Mouse (Mus musculus) ovary, postnatal 14 days (tissue): ENCODE results near the gene Mapt.

Source experiments
- DNase-seq: peaks from one replicate; pipeline ENCODE4 v3.0.0; 2022; ENCODE audit warnings: low spot score

Mapt gene

GRCm38 (mm10) chr11:104316685-104317400 lies 85.7 kb downstream of the Mapt start:
- DNase-seq = no peak

- DNase-seq = no peak
Measured at GRCm38 (mm10) chr11:104317631-104318030, 86.4 kb downstream of the Mapt start.

GRCm38 (mm10) chr11:104318940-104319781 lies 88.0 kb downstream of the Mapt start:
- no peak for DNase-seq

- no peak for DNase-seq
Measured at GRCm38 (mm10) chr11:104320511-104320910, 89.3 kb downstream of the Mapt start.

GRCm38 (mm10) chr11:104322142-104322541 lies 91.0 kb downstream of the Mapt start:
- DNase-seq = no peak

- DNase-seq = no peak
Measured at GRCm38 (mm10) chr11:104327462-104327861, 96.3 kb downstream of the Mapt start.

- no peak for DNase-seq
Measured at GRCm38 (mm10) chr11:104327946-104328345, 96.8 kb downstream of the Mapt start.

GRCm38 (mm10) chr11:104329185-104329926 lies 98.2 kb downstream of the Mapt start:
- no peak for DNase-seq

GRCm38 (mm10) chr11:104330151-104330550 lies 99.0 kb downstream of the Mapt start:
- no peak for DNase-seq

- no peak for DNase-seq
Measured at GRCm38 (mm10) chr11:104331208-104331607, 100.0 kb downstream of the Mapt start.

- no peak for DNase-seq
Measured at GRCm38 (mm10) chr11:104332105-104332504, 100.9 kb downstream of the Mapt start.

GRCm38 (mm10) chr11:104334115-104334514 lies 102.9 kb downstream of the Mapt start:
- DNase-seq = no peak

- DNase-seq = no peak
Measured at GRCm38 (mm10) chr11:104334946-104335345, 103.8 kb downstream of the Mapt start.

GRCm38 (mm10) chr11:104346931-104347330 lies 115.7 kb downstream of the Mapt start:
- DNase-seq = no peak

- DNase-seq = no peak
Measured at GRCm38 (mm10) chr11:104361790-104362189, 130.6 kb downstream of the Mapt start.

- no peak for DNase-seq
Measured at GRCm38 (mm10) chr11:104362704-104363103, 131.5 kb downstream of the Mapt start.

GRCm38 (mm10) chr11:104363823-104364600 lies 132.8 kb downstream of the Mapt start:
- DNase-seq = no peak

GRCm38 (mm10) chr11:104367486-104368190 lies 136.4 kb downstream of the Mapt start:
- no peak for DNase-seq

- no peak for DNase-seq
Measured at GRCm38 (mm10) chr11:104376291-104376690, 145.1 kb downstream of the Mapt start.

- no peak for DNase-seq
Measured at GRCm38 (mm10) chr11:104379635-104380034, 148.4 kb downstream of the Mapt start.
